Mouse (Mus musculus): Measurements from ENCODE around the gene Gp1bb.

GRCm38 (mm10) chr16:18628206-18628947 is 6.2 kb upstream of the Gp1bb start:
- TF ChIP-seq CTCF (IDR thresholded peaks at IDR 0.05; ENCODE audit: control insufficient read depth, insufficient read depth, insufficient read length) (no peak), CEBPB (IDR thresholded peaks at IDR 0.05; ENCODE audit: low read depth) (no peak)

Measured in C2C12 (cell line).